Mouse (Mus musculus) MEL-GATA-1-ER (cell line): Measurements from ENCODE around the gene Jak1.

Experiments
- DNase-seq: peaks from one replicate; pipeline ENCODE4 v3.0.0-alpha.2; 2012; ENCODE audit warnings: low read depth; ENCODE audit errors: extremely low read depth

Gene Jak1

GRCm38 (mm10) chr4:101264741-101265513 is at the start of gene Jak1:
TSS of gene Jak1 (minus strand) at chr4:101265282.
- peak; percentile 91 for DNase-seq

- DNase-seq = no peak
Measured at GRCm38 (mm10) chr4:101312055-101312454, 47.0 kb upstream of the Jak1 start.

- no peak for DNase-seq
Measured at GRCm38 (mm10) chr4:101308166-101308565, 43.1 kb upstream of the Jak1 start.

- DNase-seq = no peak
Measured at GRCm38 (mm10) chr4:101307286-101307685, 42.2 kb upstream of the Jak1 start.

GRCm38 (mm10) chr4:101306132-101306915 is 41.2 kb upstream of the Jak1 start:
- no peak for DNase-seq

- no peak for DNase-seq
Measured at GRCm38 (mm10) chr4:101305126-101305525, 40.0 kb upstream of the Jak1 start.

- DNase-seq = no peak
Measured at GRCm38 (mm10) chr4:101304114-101304513, 39.0 kb upstream of the Jak1 start.

GRCm38 (mm10) chr4:101300392-101300910 is 35.4 kb upstream of the Jak1 start:
- DNase-seq = no peak

GRCm38 (mm10) chr4:101298311-101298990 is 33.4 kb upstream of the Jak1 start:
- DNase-seq = no peak

- DNase-seq = no peak
Measured at GRCm38 (mm10) chr4:101296836-101297235, 31.8 kb upstream of the Jak1 start.

- DNase-seq = no peak
Measured at GRCm38 (mm10) chr4:101295788-101296187, 30.7 kb upstream of the Jak1 start.

GRCm38 (mm10) chr4:101293661-101294060 is 28.6 kb upstream of the Jak1 start:
- no peak for DNase-seq

GRCm38 (mm10) chr4:101292736-101293541 is 27.9 kb upstream of the Jak1 start:
- peak; percentile 47 for DNase-seq

GRCm38 (mm10) chr4:101292028-101292735 is 27.1 kb upstream of the Jak1 start:
- peak; percentile 50 for DNase-seq

GRCm38 (mm10) chr4:101288292-101288691 is 23.2 kb upstream of the Jak1 start:
- DNase-seq = no peak

GRCm38 (mm10) chr4:101286562-101286961 is 21.5 kb upstream of the Jak1 start:
- no peak for DNase-seq

- DNase-seq = no peak
Measured at GRCm38 (mm10) chr4:101285906-101286432, 20.9 kb upstream of the Jak1 start.

GRCm38 (mm10) chr4:101283938-101284337 is 18.9 kb upstream of the Jak1 start:
- DNase-seq = no peak

- DNase-seq = no peak
Measured at GRCm38 (mm10) chr4:101282237-101282636, 17.2 kb upstream of the Jak1 start.

GRCm38 (mm10) chr4:101280119-101280518 is 15.0 kb upstream of the Jak1 start:
- DNase-seq = no peak
